Mouse (Mus musculus): Measurements from ENCODE around the gene Eif4e1b. TPM values are rescaled to one million over a fixed set of nuclear protein-coding genes. Genes with fewer than 3 reads are reported as not detected.
A peak's percentile ranks its signal among the peaks of the same experiment; 100 is the strongest.

Gene Eif4e1b
- polyA plus RNA-seq, 1 experiment from 2014 or later: not detected

GRCm38 (mm10) chr13:54806434-54806976 lies 22.7 kb downstream of the Eif4e1b start:
- Histone ChIP-seq H3K36me3 (no peaks in the 10 kb centered on the region), H3K4me2 (no peak overlapping the region), H3K9me3 (no peaks in the 10 kb centered on the region), H3K27ac (replicated peaks) (no peak overlapping the region), H3K9ac (no peak overlapping the region), H3K4me3 (no peak overlapping the region), H3K27me3 (replicated peaks) (peaks cover 68% of the 10 kb centered on the region), H3K4me1 (no peaks in the 10 kb centered on the region)
- 44% methylated on average over 13 of the region's 13 CpGs for WGBS
- ATAC-seq (ENCODE audit: extremely low read depth, insufficient number of reproducible peaks, low FRiP score, low TSS enrichment): no peak

- Histone ChIP-seq H3K36me3 (no peaks in the 10 kb centered on the region), H3K9ac (no peak overlapping the region), H3K4me1 (no peaks in the 10 kb centered on the region), H3K9me3 (no peaks in the 10 kb centered on the region), H3K27ac (replicated peaks) (no peak overlapping the region), H3K4me3 (no peak overlapping the region), H3K27me3 (replicated peaks) (peaks cover 60% of the 10 kb centered on the region), H3K4me2 (no peak overlapping the region)
- 64% methylated on average over 12 of the region's 12 CpGs for WGBS
- ATAC-seq (ENCODE audit: extremely low read depth, insufficient number of reproducible peaks, low FRiP score, low TSS enrichment): no peak
Observed at GRCm38 (mm10) chr13:54808067-54808466, 24.3 kb downstream of the Eif4e1b start.

- Histone ChIP-seq H3K27ac (replicated peaks) (no peak overlapping the region), H3K9ac (no peak overlapping the region), H3K27me3 (replicated peaks) (peaks cover 29% of the 10 kb centered on the region), H3K4me3 (no peak overlapping the region), H3K9me3 (no peaks in the 10 kb centered on the region), H3K4me1 (no peaks in the 10 kb centered on the region), H3K36me3 (no peaks in the 10 kb centered on the region), H3K4me2 (no peak overlapping the region)
- 56% methylated on average over 7 of the region's 7 CpGs for WGBS
- ATAC-seq (ENCODE audit: extremely low read depth, insufficient number of reproducible peaks, low FRiP score, low TSS enrichment): no peak
Observed at GRCm38 (mm10) chr13:54811476-54811875, 27.7 kb downstream of the Eif4e1b start.

GRCm38 (mm10) chr13:54813381-54813780 lies 29.6 kb downstream of the Eif4e1b start:
- no peak overlapping the region for H3K9ac ChIP-seq
- H3K4me3 ChIP-seq: no peak overlapping the region
- no peak overlapping the region for H3K27ac ChIP-seq (replicated peaks)
- no peaks in the 10 kb centered on the region for H3K9me3 ChIP-seq
- H3K36me3 ChIP-seq: no peaks in the 10 kb centered on the region
- WGBS: 76% methylated on average over 9 of the region's 9 CpGs
- no peak for ATAC-seq (ENCODE audit: extremely low read depth, insufficient number of reproducible peaks, low FRiP score, low TSS enrichment)
- no peak overlapping the region for H3K4me2 ChIP-seq
- H3K27me3 ChIP-seq (replicated peaks): peaks cover 10% of the 10 kb centered on the region
- no peaks in the 10 kb centered on the region for H3K4me1 ChIP-seq

- Histone ChIP-seq H3K9ac (no peak overlapping the region), H3K27me3 (replicated peaks) (peaks cover 11% of the 10 kb centered on the region; the same call in 1 of the 2 replicates), H3K36me3 (no peaks in the 10 kb centered on the region), H3K4me3 (no peak overlapping the region), H3K4me1 (no peaks in the 10 kb centered on the region), H3K4me2 (peak overlapping the region; percentile 18), H3K27ac (replicated peaks) (no peak overlapping the region), H3K9me3 (no peaks in the 10 kb centered on the region)
- 27% methylated on average over 17 of the region's 17 CpGs for WGBS
- ATAC-seq (ENCODE audit: extremely low read depth, insufficient number of reproducible peaks, low FRiP score, low TSS enrichment): no peak
Observed at GRCm38 (mm10) chr13:54818399-54819254, 34.8 kb downstream of the Eif4e1b start.

GRCm38 (mm10) chr13:54821106-54821505 lies 37.3 kb downstream of the Eif4e1b start:
- Histone ChIP-seq H3K9ac (no peak overlapping the region), H3K27ac (replicated peaks) (no peak overlapping the region), H3K36me3 (no peaks in the 10 kb centered on the region), H3K4me1 (peaks cover 11% of the 10 kb centered on the region), H3K4me2 (no peak overlapping the region), H3K4me3 (no peak overlapping the region), H3K27me3 (replicated peaks) (peaks cover 21% of the 10 kb centered on the region), H3K9me3 (no peaks in the 10 kb centered on the region)
- ATAC-seq (ENCODE audit: extremely low read depth, insufficient number of reproducible peaks, low FRiP score, low TSS enrichment): no peak
- WGBS: 72% methylated on average over 4 of the region's 4 CpGs

GRCm38 (mm10) chr13:54821931-54822330 lies 38.1 kb downstream of the Eif4e1b start:
- WGBS: 46% methylated on average over 2 of the region's 2 CpGs
- Histone ChIP-seq H3K9me3 (no peaks in the 10 kb centered on the region), H3K27me3 (replicated peaks) (peaks cover 21% of the 10 kb centered on the region), H3K9ac (no peak overlapping the region), H3K4me2 (no peak overlapping the region), H3K36me3 (no peaks in the 10 kb centered on the region), H3K4me1 (peaks cover 11% of the 10 kb centered on the region), H3K27ac (replicated peaks) (no peak overlapping the region), H3K4me3 (no peak overlapping the region)
- ATAC-seq (ENCODE audit: extremely low read depth, insufficient number of reproducible peaks, low FRiP score, low TSS enrichment): no peak

GRCm38 (mm10) chr13:54824111-54824931 lies 40.5 kb downstream of the Eif4e1b start:
- H3K9me3 ChIP-seq: no peaks in the 10 kb centered on the region
- WGBS: 14% methylated on average over 25 of the region's 25 CpGs
- H3K4me3 ChIP-seq: peak overlapping the region; percentile 24
- peaks cover 12% of the 10 kb centered on the region for H3K4me1 ChIP-seq
- peaks cover 22% of the 10 kb centered on the region for H3K27me3 ChIP-seq (replicated peaks)
- H3K27ac ChIP-seq (replicated peaks): no peak overlapping the region
- H3K36me3 ChIP-seq: no peaks in the 10 kb centered on the region
- H3K9ac ChIP-seq: no peak overlapping the region
- no peak for ATAC-seq (ENCODE audit: extremely low read depth, insufficient number of reproducible peaks, low FRiP score, low TSS enrichment)
- peak overlapping the region; percentile 60 for H3K4me2 ChIP-seq

- H3K36me3 ChIP-seq: no peaks in the 10 kb centered on the region
- H3K4me1 ChIP-seq: peaks cover 15% of the 10 kb centered on the region
- peaks cover 28% of the 10 kb centered on the region for H3K27me3 ChIP-seq (replicated peaks)
- no peak overlapping the region for H3K9ac ChIP-seq
- no peak overlapping the region for H3K4me3 ChIP-seq
- ATAC-seq (ENCODE audit: extremely low read depth, insufficient number of reproducible peaks, low FRiP score, low TSS enrichment): no peak
- H3K4me2 ChIP-seq: no peak overlapping the region
- no peak overlapping the region for H3K27ac ChIP-seq (replicated peaks)
- no peaks in the 10 kb centered on the region for H3K9me3 ChIP-seq
- 38% methylated on average over 7 of the region's 7 CpGs for WGBS
Observed at GRCm38 (mm10) chr13:54827992-54828391, 44.2 kb downstream of the Eif4e1b start.

GRCm38 (mm10) chr13:54828508-54828907 lies 44.7 kb downstream of the Eif4e1b start:
- H3K27ac ChIP-seq (replicated peaks): no peak overlapping the region
- no peak for ATAC-seq (ENCODE audit: extremely low read depth, insufficient number of reproducible peaks, low FRiP score, low TSS enrichment)
- H3K9ac ChIP-seq: no peak overlapping the region
- no peaks in the 10 kb centered on the region for H3K36me3 ChIP-seq
- peaks cover 27% of the 10 kb centered on the region for H3K27me3 ChIP-seq (replicated peaks)
- no peak overlapping the region for H3K4me3 ChIP-seq
- H3K9me3 ChIP-seq: no peaks in the 10 kb centered on the region
- WGBS: 54% methylated on average over 6 of the region's 6 CpGs
- no peak overlapping the region for H3K4me2 ChIP-seq
- H3K4me1 ChIP-seq: peaks cover 15% of the 10 kb centered on the region

GRCm38 (mm10) chr13:54829450-54829849 lies 45.7 kb downstream of the Eif4e1b start:
- Histone ChIP-seq H3K36me3 (no peaks in the 10 kb centered on the region), H3K9ac (no peak overlapping the region), H3K4me3 (no peak overlapping the region), H3K9me3 (no peaks in the 10 kb centered on the region), H3K4me2 (peak overlapping the region; percentile 36), H3K27ac (replicated peaks) (no peak overlapping the region), H3K27me3 (replicated peaks) (peaks cover 20% of the 10 kb centered on the region), H3K4me1 (peaks cover 10% of the 10 kb centered on the region)
- WGBS: 2% methylated on average over 13 of the region's 13 CpGs
- ATAC-seq (ENCODE audit: extremely low read depth, insufficient number of reproducible peaks, low FRiP score, low TSS enrichment): no peak
